Mouse (Mus musculus): ENCODE data around the gene Ltk. TPM values are rescaled to one million over a fixed set of nuclear protein-coding genes. Genes with fewer than 3 reads are reported as not detected.
A peak's percentile ranks its signal among the peaks of the same experiment; 100 is the strongest.

Gene Ltk
- polyA plus RNA-seq (2016; fragmentation: Nextera tagmentation; extraction: Ambion mirVana) = 0.26 and 0.61 TPM in 2 replicates

- Histone ChIP-seq H3K27me3 (replicated peaks) (peaks cover 47% of the 10 kb centered on the region), H3K4me3 (no peak within 1 kb of the TSS), H3K36me3 (peaks cover 18% of the 10 kb centered on the region), H3K9ac (no peak within 1 kb of the TSS), H3K9me3 (no peaks in the 10 kb centered on the region), H3K4me2 (replicated peaks) (peak within 1 kb of the TSS; percentile 100; the same call in 1 of the 2 replicates), H3K4me1 (peaks cover 20% of the 10 kb centered on the region), H3K27ac (no peak within 1 kb of the TSS)
- WGBS = 14% methylated on average over 9 of the region's 9 CpGs
- no peak for ATAC-seq (ENCODE audit: low FRiP score, low read depth)
These were observed at the start of gene Ltk for GRCm38 (mm10) chr2:119760251-119760650. Gene Ltk (minus strand): TSS chr2:119760431.

- H3K9me3 ChIP-seq = no peaks in the 10 kb centered on the region
- 33% methylated on average over 4 of the region's 4 CpGs for WGBS
- H3K27me3 ChIP-seq (replicated peaks) = no peaks in the 10 kb centered on the region; the same call in 1 of the 2 replicates
- H3K4me3 ChIP-seq = no peak overlapping the region
- no peak overlapping the region for H3K27ac ChIP-seq
- H3K9ac ChIP-seq = no peak overlapping the region
- H3K4me2 ChIP-seq (replicated peaks) = no peak overlapping the region
- ATAC-seq (ENCODE audit: low FRiP score, low read depth) = no peak
- peaks cover 48% of the 10 kb centered on the region for H3K36me3 ChIP-seq
- H3K4me1 ChIP-seq = peaks cover 14% of the 10 kb centered on the region
These were observed 48.6 kb upstream of the Ltk start for GRCm38 (mm10) chr2:119808881-119809280.

DNA sequence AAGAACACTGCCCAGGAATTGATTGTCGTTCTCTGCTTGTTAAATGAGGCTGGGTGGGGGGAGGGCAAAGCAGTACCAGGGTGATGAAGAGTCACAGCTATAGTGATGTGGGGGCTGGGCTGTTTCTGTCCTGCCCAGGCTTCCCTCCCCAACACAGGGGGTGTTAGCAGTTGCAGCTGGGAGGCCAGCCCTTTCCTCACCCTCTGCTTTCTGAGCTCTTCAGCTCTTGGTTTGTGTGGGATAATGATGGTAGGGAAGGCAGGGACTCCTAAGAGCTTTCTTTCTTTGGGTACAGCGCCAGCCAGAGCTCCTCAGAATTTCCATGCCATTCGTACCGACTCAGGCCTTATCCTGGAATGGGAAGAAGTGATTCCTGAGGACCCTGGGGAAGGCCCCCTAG is 48.2 kb upstream of the Ltk start:
- no peaks in the 10 kb centered on the region; the same call in 1 of the 2 replicates for H3K27me3 ChIP-seq (replicated peaks)
- peaks cover 18% of the 10 kb centered on the region for H3K4me1 ChIP-seq
- H3K4me3 ChIP-seq = no peak overlapping the region
- no peak overlapping the region for H3K9ac ChIP-seq
- H3K36me3 ChIP-seq = peaks cover 45% of the 10 kb centered on the region
- no peaks in the 10 kb centered on the region for H3K9me3 ChIP-seq
- H3K27ac ChIP-seq = no peak overlapping the region
- 21% methylated on average over 4 of the region's 4 CpGs for WGBS
- no peak overlapping the region for H3K4me2 ChIP-seq (replicated peaks)
- no peak for ATAC-seq (ENCODE audit: low FRiP score, low read depth)

DNA sequence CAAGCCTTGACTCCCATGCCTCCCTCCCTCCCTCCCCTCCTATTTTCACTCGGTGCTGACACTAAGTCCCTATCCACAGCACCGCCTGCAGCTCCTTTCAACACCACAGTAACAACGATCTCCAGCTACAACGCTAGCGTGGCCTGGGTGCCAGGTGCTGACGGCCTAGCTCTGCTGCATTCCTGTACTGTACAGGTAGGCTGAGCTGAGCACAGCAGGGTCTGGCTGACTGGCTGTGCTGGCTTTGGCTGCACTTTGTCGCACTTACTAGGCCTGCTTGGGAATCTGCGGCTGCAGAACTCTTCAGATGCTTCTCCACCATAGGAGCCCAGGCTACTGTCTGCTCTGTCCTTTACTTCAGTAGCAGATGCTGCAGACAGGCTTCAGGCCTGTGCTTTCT is 45.3 kb upstream of the Ltk start:
- Histone ChIP-seq H3K9me3 (no peaks in the 10 kb centered on the region), H3K27me3 (replicated peaks) (peaks cover 8% of the 10 kb centered on the region), H3K4me2 (replicated peaks) (no peak overlapping the region), H3K36me3 (peaks cover 23% of the 10 kb centered on the region), H3K4me3 (no peak overlapping the region), H3K27ac (no peak overlapping the region), H3K9ac (no peak overlapping the region), H3K4me1 (peaks cover 42% of the 10 kb centered on the region)
- 48% methylated on average over 8 of the region's 8 CpGs for WGBS
- ATAC-seq (ENCODE audit: low FRiP score, low read depth) = no peak

DNA sequence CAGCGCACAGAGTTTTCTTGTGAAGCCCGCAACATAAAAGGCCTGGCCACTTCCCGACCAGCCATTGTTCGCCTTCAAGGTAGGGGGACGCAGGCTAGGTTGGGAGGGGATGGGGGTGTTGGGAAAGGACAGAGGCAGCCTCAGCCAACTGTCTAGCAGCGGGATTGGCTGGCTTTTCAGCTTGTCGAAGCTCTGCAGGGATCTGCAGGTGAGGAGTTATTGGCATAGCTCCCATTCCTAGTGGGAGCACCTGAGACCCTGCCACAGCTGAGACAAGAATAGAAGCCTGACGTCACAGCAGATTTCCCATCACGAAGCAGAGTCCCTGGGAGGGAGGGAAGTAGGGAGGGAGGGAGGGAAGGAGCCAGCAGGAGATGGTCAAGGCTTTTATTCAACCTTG is 44.5 kb upstream of the Ltk start:
- 21% methylated on average over 9 of the region's 9 CpGs for WGBS
- no peak overlapping the region for H3K9ac ChIP-seq

GRCm38 (mm10) chr2:119804275-119804628 is 44.0 kb upstream of the Ltk start:
- Histone ChIP-seq H3K4me2 (replicated peaks) (no peak overlapping the region), H3K9ac (no peak overlapping the region), H3K4me1 (peaks cover 52% of the 10 kb centered on the region), H3K4me3 (no peak overlapping the region), H3K27me3 (replicated peaks) (peaks cover 8% of the 10 kb centered on the region), H3K36me3 (peaks cover 14% of the 10 kb centered on the region; the same call in 1 of the 2 replicates), H3K9me3 (no peaks in the 10 kb centered on the region), H3K27ac (no peak overlapping the region)
- no peak for ATAC-seq (ENCODE audit: low FRiP score, low read depth)
- WGBS = 37% methylated on average over 5 of the region's 5 CpGs

More for the DNA sequence above, 44.5 kb upstream of the Ltk start:
- no peaks in the 10 kb centered on the region for H3K9me3 ChIP-seq
- no peak overlapping the region for H3K4me2 ChIP-seq (replicated peaks)
- ATAC-seq (ENCODE audit: low FRiP score, low read depth) = no peak
- peaks cover 8% of the 10 kb centered on the region for H3K27me3 ChIP-seq (replicated peaks)
- peaks cover 16% of the 10 kb centered on the region; the same call in 1 of the 2 replicates for H3K36me3 ChIP-seq
- H3K27ac ChIP-seq = no peak overlapping the region
- H3K4me1 ChIP-seq = peaks cover 49% of the 10 kb centered on the region
- H3K4me3 ChIP-seq = no peak overlapping the region

DNA sequence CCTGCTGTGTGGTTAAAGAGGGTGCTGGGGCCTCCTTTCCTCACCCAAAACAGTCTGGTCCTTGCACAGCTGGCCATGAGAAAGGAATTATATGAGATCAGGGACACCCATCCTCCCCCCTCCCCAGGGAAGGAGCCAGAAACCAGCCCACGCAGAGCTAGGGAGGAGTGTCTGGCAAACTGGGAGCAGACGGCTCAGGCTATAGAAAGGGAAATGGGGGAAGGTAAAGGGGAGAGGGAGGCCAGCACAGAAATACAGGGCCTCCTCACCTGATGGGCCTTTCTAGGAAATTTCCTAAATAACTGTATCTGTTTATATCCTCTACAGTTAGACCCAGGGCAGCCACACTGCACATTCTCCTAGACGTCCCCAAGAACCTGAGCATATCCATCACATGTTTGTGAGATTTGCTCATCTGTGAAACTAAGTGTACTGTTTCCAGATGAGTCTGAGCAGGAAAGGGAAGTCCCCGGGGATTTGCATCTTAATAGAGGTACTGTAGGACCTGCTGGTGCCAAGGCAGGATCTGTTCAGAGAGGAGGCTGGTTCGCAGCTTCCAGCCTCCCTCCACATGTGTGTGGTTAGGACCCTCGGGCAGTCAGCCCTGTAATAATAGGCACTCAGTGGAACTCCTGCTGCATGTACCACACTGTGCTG is 43.5 kb upstream of the Ltk start:
- WGBS = 18% methylated on average over 6 of the region's 6 CpGs
- peaks cover 8% of the 10 kb centered on the region for H3K27me3 ChIP-seq (replicated peaks)
- peaks cover 8% of the 10 kb centered on the region; the same call in 1 of the 2 replicates for H3K36me3 ChIP-seq
- no peak overlapping the region for H3K27ac ChIP-seq
- H3K4me3 ChIP-seq = no peak overlapping the region
- H3K9me3 ChIP-seq = no peaks in the 10 kb centered on the region
- H3K4me2 ChIP-seq (replicated peaks) = peak overlapping the region; percentile 22; the same call in 1 of the 2 replicates
- ATAC-seq (ENCODE audit: low FRiP score, low read depth) = no peak
- no peak overlapping the region for H3K9ac ChIP-seq
- H3K4me1 ChIP-seq = peaks cover 49% of the 10 kb centered on the region

- WGBS = 25% methylated on average over 10 of the region's 10 CpGs
- Histone ChIP-seq H3K4me2 (replicated peaks) (peak overlapping the region; percentile 22; the same call in 1 of the 2 replicates), H3K9me3 (no peaks in the 10 kb centered on the region), H3K4me1 (peaks cover 49% of the 10 kb centered on the region), H3K4me3 (no peak overlapping the region), H3K27me3 (replicated peaks) (peaks cover 14% of the 10 kb centered on the region), H3K9ac (no peak overlapping the region; the same call in 1 of the 2 replicates), H3K27ac (no peak overlapping the region), H3K36me3 (peaks cover 6% of the 10 kb centered on the region; the same call in 1 of the 2 replicates)
- peak; percentile 59 for ATAC-seq (ENCODE audit: low FRiP score, low read depth)
These were observed 42.8 kb upstream of the Ltk start for GRCm38 (mm10) chr2:119802767-119803617.

GRCm38 (mm10) chr2:119800876-119801846 is 40.9 kb upstream of the Ltk start:
- Histone ChIP-seq H3K9me3 (no peaks in the 10 kb centered on the region), H3K9ac (peak overlapping the region; percentile 93; the same call in 1 of the 2 replicates), H3K4me2 (replicated peaks) (peak overlapping the region; percentile 100), H3K4me1 (peaks cover 49% of the 10 kb centered on the region), H3K27me3 (replicated peaks) (peaks cover 25% of the 10 kb centered on the region), H3K27ac (no peak overlapping the region), H3K4me3 (0 out of 2 replicates have a peak overlapping the region, but pooled peaks have one; percentile 91), H3K36me3 (peaks cover 3% of the 10 kb centered on the region; the same call in 1 of the 2 replicates)
- ATAC-seq (ENCODE audit: low FRiP score, low read depth) = no peak
- WGBS = 56% methylated on average over 15 of the region's 15 CpGs

- Histone ChIP-seq H3K4me1 (peaks cover 49% of the 10 kb centered on the region), H3K9me3 (no peaks in the 10 kb centered on the region), H3K36me3 (no peaks in the 10 kb centered on the region; the same call in 1 of the 2 replicates), H3K27me3 (replicated peaks) (peaks cover 25% of the 10 kb centered on the region), H3K4me2 (replicated peaks) (peak overlapping the region; percentile 100), H3K9ac (peak overlapping the region; percentile 93), H3K27ac (0 out of 2 replicates have a peak overlapping the region, but pooled peaks have one; percentile 10), H3K4me3 (peak overlapping the region; percentile 91)
- ATAC-seq (ENCODE audit: low FRiP score, low read depth) = peak; percentile 2; the same call in 1 of the 2 replicates
- WGBS = under 1% methylated on average over 27 of the region's 27 CpGs
These were observed 39.8 kb upstream of the Ltk start for GRCm38 (mm10) chr2:119799961-119800550.

Data from neural tube, embryonic 12.5 days (tissue).